Mouse (Mus musculus): ENCODE data around the gene Olfr1371. TPM values are rescaled to one million over a fixed set of nuclear protein-coding genes. Genes with fewer than 3 reads are reported as not detected.

The Olfr1371 gene
- polyA plus RNA-seq (2016; fragmentation: Nextera tagmentation; extraction: Ambion mirVana) = not detected in 2 replicates

DNA sequence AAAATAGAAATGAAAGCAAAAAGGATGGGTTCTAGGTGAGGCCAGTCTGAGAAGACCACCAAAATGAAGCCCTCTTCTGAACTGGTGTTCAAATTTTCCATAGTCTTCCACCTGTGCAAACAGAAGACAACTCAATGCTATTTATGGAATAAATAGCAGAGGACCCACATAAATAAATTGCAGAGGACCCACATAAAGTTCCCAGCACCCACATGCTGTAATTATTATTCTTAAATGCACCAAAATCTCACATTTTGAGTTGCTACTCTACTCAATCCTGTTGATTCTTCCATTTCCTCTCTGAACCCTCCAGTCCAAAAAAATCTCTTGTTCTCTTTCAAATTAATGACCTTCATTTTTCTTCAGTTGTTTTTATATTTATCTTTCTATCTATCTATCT, at the start of gene Olfr1371:
Gene Olfr1371, minus strand, starts transcription at position 101 of the 400 bp plus-strand sequence.
- Histone ChIP-seq H3K4me1 (no peaks in the 10 kb centered on the region), H3K9ac (no peak within 1 kb of the TSS), H3K27ac (no peak within 1 kb of the TSS), H3K4me3 (no peak within 1 kb of the TSS), H3K9me3 (replicated peaks) (no peaks in the 10 kb centered on the region), H3K4me2 (replicated peaks) (no peak within 1 kb of the TSS), H3K36me3 (no peaks in the 10 kb centered on the region), H3K27me3 (no peaks in the 10 kb centered on the region)
- no peak for ATAC-seq (ENCODE audit: low FRiP score)

GRCm38 (mm10) chr11:52262338-52262737, 48.6 kb upstream of the Olfr1371 start:
- Histone ChIP-seq H3K27me3 (no peaks in the 10 kb centered on the region), H3K36me3 (no peaks in the 10 kb centered on the region), H3K4me3 (no peak overlapping the region), H3K9ac (no peak overlapping the region), H3K4me1 (peaks cover 14% of the 10 kb centered on the region), H3K9me3 (replicated peaks) (no peaks in the 10 kb centered on the region), H3K27ac (no peak overlapping the region), H3K4me2 (replicated peaks) (no peak overlapping the region)
- WGBS = 92% methylated on average over 11 of the region's 11 CpGs
- ATAC-seq (ENCODE audit: low FRiP score) = no peak

DNA sequence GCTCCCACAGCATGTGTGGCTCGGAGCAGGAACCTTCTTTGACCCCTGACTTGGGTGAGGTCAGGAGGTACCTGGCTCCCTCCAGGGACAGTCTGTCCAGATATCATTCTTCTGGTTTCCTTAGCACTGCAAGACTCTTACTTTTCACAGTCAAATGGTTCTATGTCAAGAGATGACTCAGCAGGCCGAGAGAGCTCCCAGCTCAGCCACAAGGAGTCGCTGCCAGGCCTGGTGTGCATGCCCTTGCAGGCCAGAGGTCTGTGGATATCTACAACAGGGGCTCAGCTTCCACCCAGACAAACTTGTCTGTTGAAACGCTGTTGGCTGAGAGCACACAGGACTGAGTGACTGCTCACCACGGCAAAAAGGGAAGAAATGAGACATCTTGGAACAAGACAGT, 48.1 kb upstream of the Olfr1371 start:
- Histone ChIP-seq H3K27me3 (no peaks in the 10 kb centered on the region), H3K27ac (no peak overlapping the region), H3K36me3 (no peaks in the 10 kb centered on the region), H3K9me3 (replicated peaks) (no peaks in the 10 kb centered on the region), H3K4me1 (peaks cover 14% of the 10 kb centered on the region), H3K4me2 (replicated peaks) (no peak overlapping the region), H3K9ac (no peak overlapping the region), H3K4me3 (no peak overlapping the region)
- no peak for ATAC-seq (ENCODE audit: low FRiP score)
- WGBS = 59% methylated on average over 5 of the region's 5 CpGs

- Histone ChIP-seq H3K9ac (no peak overlapping the region), H3K4me1 (peaks cover 6% of the 10 kb centered on the region), H3K27ac (no peak overlapping the region), H3K4me2 (replicated peaks) (no peak overlapping the region), H3K9me3 (replicated peaks) (no peaks in the 10 kb centered on the region), H3K36me3 (no peaks in the 10 kb centered on the region), H3K4me3 (no peak overlapping the region), H3K27me3 (no peaks in the 10 kb centered on the region)
- WGBS = 69% methylated on average over 4 of the region's 4 CpGs
- ATAC-seq (ENCODE audit: low FRiP score) = no peak
Observed at GRCm38 (mm10) chr11:52260878-52261277, 47.1 kb upstream of the Olfr1371 start.

GRCm38 (mm10) chr11:52258711-52259110, 44.9 kb upstream of the Olfr1371 start:
- Histone ChIP-seq H3K27ac (no peak overlapping the region), H3K9me3 (replicated peaks) (no peaks in the 10 kb centered on the region), H3K4me2 (replicated peaks) (no peak overlapping the region), H3K27me3 (no peaks in the 10 kb centered on the region), H3K36me3 (no peaks in the 10 kb centered on the region), H3K9ac (no peak overlapping the region), H3K4me1 (no peaks in the 10 kb centered on the region), H3K4me3 (no peak overlapping the region)
- WGBS = 70% methylated on average over 5 of the region's 5 CpGs
- no peak for ATAC-seq (ENCODE audit: low FRiP score)

- ATAC-seq (ENCODE audit: low FRiP score) = no peak
- H3K4me3 ChIP-seq = no peak overlapping the region
- no peak overlapping the region for H3K4me2 ChIP-seq (replicated peaks)
- no peaks in the 10 kb centered on the region for H3K36me3 ChIP-seq
- H3K27ac ChIP-seq = no peak overlapping the region
- H3K4me1 ChIP-seq = no peaks in the 10 kb centered on the region
- 95% methylated on average over 3 of the region's 3 CpGs for WGBS
- H3K9ac ChIP-seq = no peak overlapping the region
- no peaks in the 10 kb centered on the region for H3K9me3 ChIP-seq (replicated peaks)
- no peaks in the 10 kb centered on the region for H3K27me3 ChIP-seq
Observed at GRCm38 (mm10) chr11:52257376-52257775, 43.6 kb upstream of the Olfr1371 start.

GRCm38 (mm10) chr11:52255077-52255476, 41.3 kb upstream of the Olfr1371 start:
- 88% methylated on average over 8 of the region's 8 CpGs for WGBS

DNA sequence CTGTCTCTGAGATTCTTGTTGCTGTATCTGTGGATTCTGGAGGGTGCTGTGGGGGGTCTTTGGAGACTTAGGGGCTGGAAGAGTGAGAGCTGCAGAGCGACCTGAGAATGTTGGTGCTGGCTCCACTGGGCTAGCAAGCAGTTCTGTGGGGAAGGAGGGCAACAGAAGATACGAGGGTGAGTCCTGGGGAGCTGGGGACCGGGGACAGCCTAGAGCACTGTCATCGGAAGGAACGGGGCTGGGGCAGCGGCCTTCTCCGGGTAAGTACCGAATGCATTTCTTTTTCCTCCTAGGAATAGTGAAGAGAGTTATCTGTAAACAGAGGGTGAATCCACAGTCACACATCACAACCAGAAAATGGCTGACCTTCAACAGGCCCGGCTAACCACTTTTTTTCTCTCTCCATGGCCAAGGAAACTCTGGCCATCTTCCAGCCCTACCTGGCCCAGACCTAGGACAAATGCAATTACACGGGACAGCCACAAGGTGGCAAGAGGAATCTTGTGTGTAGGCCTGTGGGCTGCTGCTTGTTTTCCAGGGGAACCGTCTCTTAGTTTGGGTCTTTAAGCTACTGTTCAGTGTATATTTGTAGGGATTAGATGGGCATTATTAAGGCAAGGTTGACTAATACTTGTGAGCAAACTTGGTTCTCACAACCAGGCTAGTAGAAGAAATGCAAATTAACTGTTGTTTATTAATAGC, 40.0 kb upstream of the Olfr1371 start:
- H3K27ac ChIP-seq = no peak overlapping the region
- no peaks in the 10 kb centered on the region for H3K4me1 ChIP-seq
- H3K9ac ChIP-seq = no peak overlapping the region
- no peaks in the 10 kb centered on the region for H3K27me3 ChIP-seq
- 69% methylated on average over 11 of the region's 11 CpGs for WGBS
- H3K36me3 ChIP-seq = peaks cover 10% of the 10 kb centered on the region; the same call in 1 of the 2 replicates
- no peak overlapping the region for H3K4me2 ChIP-seq (replicated peaks)
- no peak for ATAC-seq (ENCODE audit: low FRiP score)
- H3K4me3 ChIP-seq = no peak overlapping the region
- H3K9me3 ChIP-seq (replicated peaks) = no peaks in the 10 kb centered on the region

More at GRCm38 (mm10) chr11:52255077-52255476, 41.3 kb upstream of the Olfr1371 start:
- ATAC-seq (ENCODE audit: low FRiP score) = no peak
- H3K9me3 ChIP-seq (replicated peaks) = no peaks in the 10 kb centered on the region
- H3K9ac ChIP-seq = no peak overlapping the region
- no peak overlapping the region for H3K4me2 ChIP-seq (replicated peaks)
- no peak overlapping the region for H3K27ac ChIP-seq
- H3K36me3 ChIP-seq = peaks cover 1% of the 10 kb centered on the region; the same call in 1 of the 2 replicates
- no peaks in the 10 kb centered on the region for H3K4me1 ChIP-seq
- H3K4me3 ChIP-seq = no peak overlapping the region
- H3K27me3 ChIP-seq = no peaks in the 10 kb centered on the region

- H3K36me3 ChIP-seq = peaks cover 16% of the 10 kb centered on the region; the same call in 1 of the 2 replicates
- H3K4me2 ChIP-seq (replicated peaks) = no peak overlapping the region
- no peaks in the 10 kb centered on the region for H3K9me3 ChIP-seq (replicated peaks)
- H3K9ac ChIP-seq = no peak overlapping the region
- H3K27me3 ChIP-seq = no peaks in the 10 kb centered on the region
- H3K4me3 ChIP-seq = no peak overlapping the region
- H3K4me1 ChIP-seq = no peaks in the 10 kb centered on the region
- no peak for ATAC-seq (ENCODE audit: low FRiP score)
- WGBS = 83% methylated on average over 1 of the region's 1 CpGs
- H3K27ac ChIP-seq = no peak overlapping the region
Observed at GRCm38 (mm10) chr11:52252692-52253091, 38.9 kb upstream of the Olfr1371 start.

DNA sequence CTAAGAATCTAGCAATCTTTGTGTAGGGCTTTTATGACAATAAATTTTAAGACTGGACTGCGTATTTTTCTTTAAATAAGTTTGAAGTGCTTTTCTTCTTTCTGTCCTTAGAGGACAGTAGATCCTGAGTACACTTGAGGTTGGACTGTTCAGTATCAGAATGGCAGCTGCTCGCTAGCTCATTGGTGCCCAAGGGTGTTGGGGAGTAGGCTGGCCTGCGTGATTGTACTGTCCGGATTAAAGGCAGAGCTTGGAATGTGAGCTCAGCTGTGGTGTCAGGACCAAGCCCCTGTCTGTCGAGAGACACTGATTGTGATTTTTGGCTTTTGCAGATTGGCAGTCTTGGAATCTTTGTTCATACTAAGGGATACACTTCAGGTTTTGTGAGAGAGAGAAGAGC, 38.0 kb upstream of the Olfr1371 start:
- 83% methylated on average over 5 of the region's 5 CpGs for WGBS
- H3K4me3 ChIP-seq = no peak overlapping the region
- H3K36me3 ChIP-seq = peaks cover 22% of the 10 kb centered on the region; the same call in 1 of the 2 replicates
- H3K9ac ChIP-seq = no peak overlapping the region
- no peak overlapping the region for H3K4me2 ChIP-seq (replicated peaks)
- ATAC-seq (ENCODE audit: low FRiP score) = no peak
- no peaks in the 10 kb centered on the region for H3K27me3 ChIP-seq
- no peaks in the 10 kb centered on the region for H3K4me1 ChIP-seq
- H3K27ac ChIP-seq = no peak overlapping the region
- no peaks in the 10 kb centered on the region for H3K9me3 ChIP-seq (replicated peaks)

DNA sequence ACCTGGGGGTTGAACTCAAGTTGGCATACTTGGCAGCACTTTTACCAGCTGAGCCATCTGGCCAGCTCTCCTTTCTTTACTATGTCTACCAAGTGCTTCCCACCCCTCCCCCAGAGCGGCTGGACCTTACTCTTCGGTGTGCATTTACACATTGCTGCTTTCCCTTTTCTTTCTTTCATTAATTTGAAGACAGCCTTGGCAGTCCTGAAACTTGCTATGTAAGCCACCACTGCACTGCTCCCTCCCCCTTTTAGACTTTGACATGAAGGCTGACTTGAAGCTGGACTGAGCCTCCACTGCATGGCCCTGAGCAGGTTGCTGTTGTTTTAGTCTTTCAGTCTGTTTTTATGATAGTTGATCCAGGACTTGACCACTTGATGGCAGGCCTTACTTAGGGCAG, 35.7 kb upstream of the Olfr1371 start:
- no peak overlapping the region for H3K4me3 ChIP-seq
- ATAC-seq (ENCODE audit: low FRiP score) = no peak
- H3K36me3 ChIP-seq = peaks cover 38% of the 10 kb centered on the region
- no peaks in the 10 kb centered on the region for H3K27me3 ChIP-seq
- H3K4me1 ChIP-seq = no peaks in the 10 kb centered on the region
- H3K9me3 ChIP-seq (replicated peaks) = no peaks in the 10 kb centered on the region
- H3K27ac ChIP-seq = no peak overlapping the region
- no peak overlapping the region for H3K9ac ChIP-seq
- no peak overlapping the region for H3K4me2 ChIP-seq (replicated peaks)
- WGBS = 89% methylated on average over 2 of the region's 2 CpGs

- H3K9me3 ChIP-seq (replicated peaks) = no peaks in the 10 kb centered on the region
- H3K27me3 ChIP-seq = no peaks in the 10 kb centered on the region
- H3K4me3 ChIP-seq = no peak overlapping the region
- H3K9ac ChIP-seq = no peak overlapping the region
- peaks cover 62% of the 10 kb centered on the region for H3K36me3 ChIP-seq
- ATAC-seq (ENCODE audit: low FRiP score) = no peak
- H3K27ac ChIP-seq = no peak overlapping the region
- H3K4me2 ChIP-seq (replicated peaks) = no peak overlapping the region
- 83% methylated on average over 4 of the region's 4 CpGs for WGBS
- no peaks in the 10 kb centered on the region for H3K4me1 ChIP-seq
Observed at GRCm38 (mm10) chr11:52240898-52241542, 27.2 kb upstream of the Olfr1371 start.

DNA sequence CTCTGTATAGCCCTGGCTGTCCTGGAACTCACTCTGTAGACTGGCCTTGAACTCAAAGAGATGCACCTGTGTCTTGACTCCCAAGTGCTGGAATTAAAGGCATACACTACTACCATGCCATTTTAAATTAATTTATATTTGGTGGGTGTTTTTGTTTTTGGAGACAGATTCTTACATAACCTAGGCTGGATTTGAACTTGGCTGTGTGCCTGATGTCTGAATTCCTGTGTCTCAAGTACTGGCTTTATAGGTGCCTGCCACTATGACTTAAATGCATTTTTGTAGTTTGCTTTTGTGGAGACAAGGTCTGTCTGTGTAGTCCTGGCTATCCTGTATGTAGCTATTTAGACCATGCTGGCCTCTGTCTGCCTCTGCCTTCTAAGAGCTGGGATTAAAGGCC, 20.7 kb upstream of the Olfr1371 start:
- H3K36me3 ChIP-seq = peaks cover 29% of the 10 kb centered on the region
- H3K27me3 ChIP-seq = no peaks in the 10 kb centered on the region
- ATAC-seq (ENCODE audit: low FRiP score) = no peak
- H3K9me3 ChIP-seq (replicated peaks) = no peaks in the 10 kb centered on the region
- peaks cover 21% of the 10 kb centered on the region for H3K4me1 ChIP-seq
- H3K4me3 ChIP-seq = no peak overlapping the region
- H3K9ac ChIP-seq = no peak overlapping the region
- no peak overlapping the region; the same call in 1 of the 2 replicates for H3K4me2 ChIP-seq (replicated peaks)
- H3K27ac ChIP-seq = no peak overlapping the region

Measured in hindbrain, embryonic 12.5 days (tissue).